Mouse (Mus musculus): ENCODE results near the gene Dpm2. TPM values are rescaled to one million over a fixed set of nuclear protein-coding genes. Genes with fewer than 3 reads are reported as not detected.

Dpm2 gene
- polyA plus RNA-seq, 1 experiment from 2014 or later = 98.6 TPM

- H3K4me3 ChIP-seq (ENCODE audit: low read depth, low read length) = no peak overlapping the region
- no peak overlapping the region for H3K9ac ChIP-seq (ENCODE audit: low read length)
- no peak overlapping the region for H3K27ac ChIP-seq (replicated peaks; ENCODE audit: low read depth, low read length)
- H3K36me3 ChIP-seq (ENCODE audit: control insufficient read depth, insufficient read depth, low read length) = no peaks in the 10 kb centered on the region
- ATAC-seq (ENCODE audit: insufficient number of reproducible peaks, low FRiP score, low TSS enrichment, low read depth) = no peak
- no peaks in the 10 kb centered on the region for H3K27me3 ChIP-seq (ENCODE audit: control insufficient read depth, insufficient read depth, low read length)
- DNase-seq (ENCODE audit: low spot score) = no peak
- 86% methylated on average over 7 of the region's 7 CpGs for WGBS
- no peaks in the 10 kb centered on the region for H3K9me3 ChIP-seq (ENCODE audit: control insufficient read depth, low read length)
- H3K4me2 ChIP-seq (ENCODE audit: low read depth, severe bottlenecking) = no peak overlapping the region
- peaks cover 13% of the 10 kb centered on the region for H3K4me1 ChIP-seq (ENCODE audit: control insufficient read depth, insufficient read depth, low read length)
Observed at GRCm38 (mm10) chr2:32585149-32585714, 14.6 kb downstream of the Dpm2 start.

- ATAC-seq (ENCODE audit: insufficient number of reproducible peaks, low FRiP score, low TSS enrichment, low read depth) = peak; percentile 85
- WGBS = under 1% methylated on average over 38 of the region's 38 CpGs
Observed at GRCm38 (mm10) chr2:32586871-32587351, 16.3 kb downstream of the Dpm2 start, which contains the start of gene St6galnac4. TSS of gene St6galnac4 (plus strand) at chr2:32587095.

GRCm38 (mm10) chr2:32587731-32588321 is 17.2 kb downstream of the Dpm2 start:
- DNase-seq (ENCODE audit: low spot score) = no peak
- no peak for ATAC-seq (ENCODE audit: insufficient number of reproducible peaks, low FRiP score, low TSS enrichment, low read depth)
- WGBS = 19% methylated on average over 9 of the region's 9 CpGs
- H3K27ac ChIP-seq (replicated peaks; ENCODE audit: low read depth, low read length) = no peak overlapping the region
- peak overlapping the region; percentile 72 for H3K9ac ChIP-seq (ENCODE audit: low read length)
- peaks cover 13% of the 10 kb centered on the region for H3K4me1 ChIP-seq (ENCODE audit: control insufficient read depth, insufficient read depth, low read length)
- peak overlapping the region; percentile 52 for H3K4me3 ChIP-seq (ENCODE audit: low read depth, low read length)
- H3K9me3 ChIP-seq (ENCODE audit: control insufficient read depth, low read length) = no peaks in the 10 kb centered on the region
- H3K36me3 ChIP-seq (ENCODE audit: control insufficient read depth, insufficient read depth, low read length) = no peaks in the 10 kb centered on the region
- no peaks in the 10 kb centered on the region for H3K27me3 ChIP-seq (ENCODE audit: control insufficient read depth, insufficient read depth, low read length)
- peak overlapping the region; percentile 61 for H3K4me2 ChIP-seq (ENCODE audit: low read depth, severe bottlenecking)

More at GRCm38 (mm10) chr2:32586871-32587351, 16.3 kb downstream of the Dpm2 start, which contains the start of gene St6galnac4:
- Histone ChIP-seq H3K27ac (replicated peaks; ENCODE audit: low read depth, low read length) (peak within 1 kb of the TSS; percentile 10; the same call in 1 of the 2 replicates), H3K9ac (ENCODE audit: low read length) (peak within 1 kb of the TSS; percentile 72), H3K36me3 (ENCODE audit: control insufficient read depth, insufficient read depth, low read length) (no peaks in the 10 kb centered on the region), H3K4me1 (ENCODE audit: control insufficient read depth, insufficient read depth, low read length) (peaks cover 13% of the 10 kb centered on the region), H3K9me3 (ENCODE audit: control insufficient read depth, low read length) (no peaks in the 10 kb centered on the region), H3K4me3 (ENCODE audit: low read depth, low read length) (peak within 1 kb of the TSS; percentile 52), H3K4me2 (ENCODE audit: low read depth, severe bottlenecking) (peak within 1 kb of the TSS; percentile 61), H3K27me3 (ENCODE audit: control insufficient read depth, insufficient read depth, low read length) (no peaks in the 10 kb centered on the region)
- DNase-seq (ENCODE audit: low spot score) = peak; percentile 96

- no peak for DNase-seq (ENCODE audit: low spot score)
- ATAC-seq (ENCODE audit: insufficient number of reproducible peaks, low FRiP score, low TSS enrichment, low read depth) = no peak
- H3K4me1 ChIP-seq (ENCODE audit: control insufficient read depth, insufficient read depth, low read length) = peaks cover 9% of the 10 kb centered on the region
- H3K27ac ChIP-seq (replicated peaks; ENCODE audit: low read depth, low read length) = no peak overlapping the region
- H3K36me3 ChIP-seq (ENCODE audit: control insufficient read depth, insufficient read depth, low read length) = no peaks in the 10 kb centered on the region
- H3K4me2 ChIP-seq (ENCODE audit: low read depth, severe bottlenecking) = no peak overlapping the region
- no peaks in the 10 kb centered on the region for H3K9me3 ChIP-seq (ENCODE audit: control insufficient read depth, low read length)
- 75% methylated on average over 11 of the region's 11 CpGs for WGBS
- H3K27me3 ChIP-seq (ENCODE audit: control insufficient read depth, insufficient read depth, low read length) = no peaks in the 10 kb centered on the region
- no peak overlapping the region for H3K4me3 ChIP-seq (ENCODE audit: low read depth, low read length)
- H3K9ac ChIP-seq (ENCODE audit: low read length) = no peak overlapping the region
Observed at GRCm38 (mm10) chr2:32589213-32589795, 18.6 kb downstream of the Dpm2 start.

GRCm38 (mm10) chr2:32590224-32590623 is 19.6 kb downstream of the Dpm2 start:
- WGBS = 79% methylated on average over 10 of the region's 10 CpGs
- DNase-seq (ENCODE audit: low spot score) (no peak), ATAC-seq (ENCODE audit: insufficient number of reproducible peaks, low FRiP score, low TSS enrichment, low read depth) (no peak)
- Histone ChIP-seq H3K4me1 (ENCODE audit: control insufficient read depth, insufficient read depth, low read length) (peaks cover 9% of the 10 kb centered on the region), H3K27me3 (ENCODE audit: control insufficient read depth, insufficient read depth, low read length) (no peaks in the 10 kb centered on the region), H3K27ac (replicated peaks; ENCODE audit: low read depth, low read length) (no peak overlapping the region), H3K4me2 (ENCODE audit: low read depth, severe bottlenecking) (no peak overlapping the region), H3K9ac (ENCODE audit: low read length) (no peak overlapping the region), H3K4me3 (ENCODE audit: low read depth, low read length) (no peak overlapping the region), H3K9me3 (ENCODE audit: control insufficient read depth, low read length) (no peaks in the 10 kb centered on the region), H3K36me3 (ENCODE audit: control insufficient read depth, insufficient read depth, low read length) (no peaks in the 10 kb centered on the region)

- WGBS = 77% methylated on average over 6 of the region's 6 CpGs
- no peak overlapping the region for H3K4me2 ChIP-seq (ENCODE audit: low read depth, severe bottlenecking)
- peaks cover 2% of the 10 kb centered on the region; the same call in 1 of the 2 replicates for H3K36me3 ChIP-seq (ENCODE audit: control insufficient read depth, insufficient read depth, low read length)
- peaks cover 9% of the 10 kb centered on the region for H3K4me1 ChIP-seq (ENCODE audit: control insufficient read depth, insufficient read depth, low read length)
- H3K27me3 ChIP-seq (ENCODE audit: control insufficient read depth, insufficient read depth, low read length) = no peaks in the 10 kb centered on the region
- ATAC-seq (ENCODE audit: insufficient number of reproducible peaks, low FRiP score, low TSS enrichment, low read depth) (no peak), DNase-seq (ENCODE audit: low spot score) (no peak)
- H3K4me3 ChIP-seq (ENCODE audit: low read depth, low read length) = no peak overlapping the region
- H3K9ac ChIP-seq (ENCODE audit: low read length) = no peak overlapping the region
- no peak overlapping the region for H3K27ac ChIP-seq (replicated peaks; ENCODE audit: low read depth, low read length)
- H3K9me3 ChIP-seq (ENCODE audit: control insufficient read depth, low read length) = no peaks in the 10 kb centered on the region
Observed at GRCm38 (mm10) chr2:32591249-32591648, 20.6 kb downstream of the Dpm2 start.

- Histone ChIP-seq H3K27me3 (ENCODE audit: control insufficient read depth, insufficient read depth, low read length) (no peaks in the 10 kb centered on the region), H3K36me3 (ENCODE audit: control insufficient read depth, insufficient read depth, low read length) (peaks cover 2% of the 10 kb centered on the region; the same call in 1 of the 2 replicates), H3K27ac (replicated peaks; ENCODE audit: low read depth, low read length) (no peak overlapping the region), H3K9ac (ENCODE audit: low read length) (no peak overlapping the region), H3K4me1 (ENCODE audit: control insufficient read depth, insufficient read depth, low read length) (no peaks in the 10 kb centered on the region), H3K4me2 (ENCODE audit: low read depth, severe bottlenecking) (no peak overlapping the region), H3K4me3 (ENCODE audit: low read depth, low read length) (no peak overlapping the region), H3K9me3 (ENCODE audit: control insufficient read depth, low read length) (no peaks in the 10 kb centered on the region)
- ATAC-seq (ENCODE audit: insufficient number of reproducible peaks, low FRiP score, low TSS enrichment, low read depth) (no peak), DNase-seq (ENCODE audit: low spot score) (no peak)
- WGBS = 92% methylated on average over 13 of the region's 13 CpGs
Observed at GRCm38 (mm10) chr2:32596725-32597124, 26.1 kb downstream of the Dpm2 start.

- DNase-seq (ENCODE audit: low spot score) (no peak), ATAC-seq (ENCODE audit: insufficient number of reproducible peaks, low FRiP score, low TSS enrichment, low read depth) (no peak)
- H3K4me1 ChIP-seq (ENCODE audit: control insufficient read depth, insufficient read depth, low read length) = no peaks in the 10 kb centered on the region
- H3K9ac ChIP-seq (ENCODE audit: low read length) = no peak overlapping the region
- H3K9me3 ChIP-seq (ENCODE audit: control insufficient read depth, low read length) = no peaks in the 10 kb centered on the region
- WGBS = 88% methylated on average over 5 of the region's 5 CpGs
- H3K27me3 ChIP-seq (ENCODE audit: control insufficient read depth, insufficient read depth, low read length) = no peaks in the 10 kb centered on the region
- no peak overlapping the region for H3K4me2 ChIP-seq (ENCODE audit: low read depth, severe bottlenecking)
- H3K36me3 ChIP-seq (ENCODE audit: control insufficient read depth, insufficient read depth, low read length) = peaks cover 2% of the 10 kb centered on the region; the same call in 1 of the 2 replicates
- no peak overlapping the region for H3K4me3 ChIP-seq (ENCODE audit: low read depth, low read length)
- no peak overlapping the region for H3K27ac ChIP-seq (replicated peaks; ENCODE audit: low read depth, low read length)
Observed at GRCm38 (mm10) chr2:32597248-32597647, 26.6 kb downstream of the Dpm2 start.

Measured in limb, embryonic 11.5 days (tissue).